Mouse (Mus musculus) C2C12 (cell line): Measurements from ENCODE around the gene Map7d1. TPM values are rescaled to one million over a fixed set of nuclear protein-coding genes. Genes with fewer than 3 reads are reported as not detected.
A peak's percentile ranks its signal among the peaks of the same experiment; 100 is the strongest.

Experiments
- H3K27me3 ChIP-seq: one replicate; pipeline ENCODE4 v1.6.1; 2011; ENCODE audit not compliant: control insufficient read depth, insufficient read depth, insufficient read length
- H3K36me3 ChIP-seq: one replicate; pipeline ENCODE4 v1.6.1; 2011; ENCODE audit not compliant: control insufficient read depth, insufficient read depth
- H3K4me3 ChIP-seq: one replicate; pipeline ENCODE4 v1.5.1; 2011; ENCODE audit warnings: mild to moderate bottlenecking, control low read depth; ENCODE audit not compliant: poor library complexity, insufficient read depth, severe bottlenecking
- H3K79me2 ChIP-seq: one replicate; pipeline ENCODE4 v1.6.1; 2011; ENCODE audit not compliant: control insufficient read depth, insufficient read depth
- H3K79me3 ChIP-seq: one replicate; pipeline ENCODE4 v1.6.1; 2011; ENCODE audit warnings: low read depth, control low read depth
- H3ac ChIP-seq: one replicate; pipeline ENCODE3; 2011; ENCODE audit warnings: low read depth; ENCODE audit not compliant: control insufficient read depth, insufficient read length
- CEBPB ChIP-seq: IDR thresholded peaks from one replicate; pipeline ENCODE4 v1.6.1; 2011; ENCODE audit warnings: low read depth, mild to moderate bottlenecking, control low read depth, moderate library complexity
- CTCF ChIP-seq: IDR thresholded peaks from one replicate; pipeline ENCODE4 v1.5.1; 2011; ENCODE audit not compliant: control insufficient read depth, insufficient read depth, insufficient read length
- FOSL1 ChIP-seq: IDR thresholded peaks from one replicate; pipeline ENCODE4 v1.8.0; 2011; ENCODE audit warnings: mild to moderate bottlenecking, low read length; ENCODE audit not compliant: poor library complexity, insufficient read depth, severe bottlenecking
- MAX ChIP-seq: IDR thresholded peaks from one replicate; pipeline ENCODE4 v1.6.1; 2011; ENCODE audit warnings: mild to moderate bottlenecking, control low read depth
- MYOD1 ChIP-seq: IDR thresholded peaks from one replicate; pipeline ENCODE4 v1.6.1; 2011; ENCODE audit warnings: low read depth; ENCODE audit not compliant: control insufficient read depth, insufficient read length
- MYOG ChIP-seq: IDR thresholded peaks from one replicate; pipeline ENCODE4 v1.6.1; 2011; ENCODE audit not compliant: control insufficient read depth, insufficient read length; ENCODE audit errors: extremely low read depth
- USF1 ChIP-seq: IDR thresholded peaks from one replicate; pipeline ENCODE4 v1.6.1; 2011; ENCODE audit warnings: low read depth, mild to moderate bottlenecking, control low read depth, moderate library complexity
- polyA plus RNA-seq: library from polyadenylated mRNA; unstranded; fragments of >200 nt; fragmentation: generic; extraction: Trizol; gene quantifications from one replicate; pipeline ENCODE4 v1.2.1, GENCODE M21; 2012; ENCODE audit warnings: missing spikeins

Map7d1 gene
- polyA plus RNA-seq, 1 experiment, result 130 TPM

GRCm38 (mm10) chr4:126255113-126256001, 786 bp downstream of the Map7d1 start:
- TF ChIP-seq FOSL1, result no peak
- TF ChIP-seq MYOD1, result no peak
- TF ChIP-seq CTCF, result no peak
- H3K4me3 ChIP-seq, result peak overlapping the region; percentile 97
- no peaks in the 10 kb centered on the region for H3K27me3 ChIP-seq
- peaks cover 57% of the 10 kb centered on the region for H3K79me3 ChIP-seq
- H3K79me2 ChIP-seq, result peaks cover 70% of the 10 kb centered on the region
- peak overlapping the region; percentile 86 for H3ac ChIP-seq
- H3K36me3 ChIP-seq, result peaks cover 10% of the 10 kb centered on the region

- H3K36me3 ChIP-seq, result peaks cover 15% of the 10 kb centered on the region
- no peak for TF ChIP-seq MYOG
- no peak for TF ChIP-seq MYOD1
- no peak for TF ChIP-seq MAX
- TF ChIP-seq FOSL1, result no peak
- TF ChIP-seq USF1, result no peak
- TF ChIP-seq CTCF, result no peak
- TF ChIP-seq CEBPB, result no peak
- H3K27me3 ChIP-seq, result no peaks in the 10 kb centered on the region
- H3ac ChIP-seq, result peak overlapping the region; percentile 86
- H3K4me3 ChIP-seq, result peak overlapping the region; percentile 97
- peaks cover 66% of the 10 kb centered on the region for H3K79me3 ChIP-seq
- peaks cover 79% of the 10 kb centered on the region for H3K79me2 ChIP-seq
Measured at GRCm38 (mm10) chr4:126254315-126255112, 1.6 kb downstream of the Map7d1 start.

GRCm38 (mm10) chr4:126253637-126254272, 2.4 kb downstream of the Map7d1 start:
- peaks cover 22% of the 10 kb centered on the region for H3K36me3 ChIP-seq
- peaks cover 73% of the 10 kb centered on the region for H3K79me3 ChIP-seq
- TF ChIP-seq MAX (no peak), FOSL1 (no peak), MYOG (no peak), USF1 (no peak), CEBPB (no peak), CTCF (no peak), MYOD1 (peak; percentile 36)
- H3K79me2 ChIP-seq, result peaks cover 86% of the 10 kb centered on the region
- peak overlapping the region; percentile 97 for H3K4me3 ChIP-seq
- H3K27me3 ChIP-seq, result no peaks in the 10 kb centered on the region
- H3ac ChIP-seq, result peak overlapping the region; percentile 36

- Histone ChIP-seq H3ac (no peak overlapping the region), H3K79me2 (peaks cover 98% of the 10 kb centered on the region), H3K36me3 (peaks cover 27% of the 10 kb centered on the region), H3K4me3 (no peak overlapping the region), H3K27me3 (no peaks in the 10 kb centered on the region), H3K79me3 (peaks cover 84% of the 10 kb centered on the region)
- no peak for TF ChIP-seq FOSL1
- TF ChIP-seq MYOD1, result no peak
- no peak for TF ChIP-seq CTCF
- no peak for TF ChIP-seq USF1
- no peak for TF ChIP-seq CEBPB
- no peak for TF ChIP-seq MYOG
- TF ChIP-seq MAX, result no peak
Measured at GRCm38 (mm10) chr4:126252411-126253237, 3.5 kb downstream of the Map7d1 start.
